Mouse (Mus musculus): ENCODE results near the gene A230050P20Rik. TPM values are rescaled to one million over a fixed set of nuclear protein-coding genes. Genes with fewer than 3 reads are reported as not detected.
"Not testable (repeated sequence)": the region's sequence is repeated elsewhere in the genome, so short reads cannot be mapped to it uniquely, and the experiment has no call there.

Gene A230050P20Rik
- 1 to 10 TPM; 1.7 TPM for total RNA-seq (2021)
- long read RNA-seq, experiment 1, partial matches to known transcripts, result 0 of 1 reads
- long read RNA-seq, experiment 1, other reads (novel, unspliced or antisense), result 1 of 1 reads
- long read RNA-seq, experiment 2, partial matches to known transcripts, result 0 of 1 reads
- long read RNA-seq, experiment 2, other reads (novel, unspliced or antisense), result 1 of 1 reads

- peak; percentile 25 to 35 for DNase-seq
- intact Hi-C loops (cut with DNase I), result no loop called here
Measured at GRCm38 (mm10) chr9:20868448-20869001, at the start of gene A230050P20Rik. A230050P20Rik (plus strand) TSS chr9:20868642.

- DNase-seq, result no peak
- intact Hi-C loops (cut with DNase I), result no loop called here
Measured at GRCm38 (mm10) chr9:20820001-20820400, 48.4 kb upstream of the A230050P20Rik start.

GRCm38 (mm10) chr9:20822821-20823220 is 45.6 kb upstream of the A230050P20Rik start:
- DNase-seq, result no peak
- intact Hi-C loops (cut with DNase I), result no loop called here

GRCm38 (mm10) chr9:20825781-20826180 is 42.7 kb upstream of the A230050P20Rik start:
- peak in 1 of 2 experiments; percentile 42 for DNase-seq
- intact Hi-C loops (cut with DNase I), result no loop called here

- intact Hi-C loops (cut with DNase I), result no loop called here
Measured at GRCm38 (mm10) chr9:20828127-20828526, 40.3 kb upstream of the A230050P20Rik start.

GRCm38 (mm10) chr9:20830901-20831643 is 37.4 kb upstream of the A230050P20Rik start:
- intact Hi-C loops (cut with DNase I), result loop anchor here (1.0 to 10.0 kb wide), 3 partner anchors 91 to 366 kb away; partner anchors contain the start of gene Zfp26
- peak; percentile 96 to 97 for DNase-seq

More at GRCm38 (mm10) chr9:20828127-20828526, 40.3 kb upstream of the A230050P20Rik start:
- DNase-seq, result no peak

GRCm38 (mm10) chr9:20834881-20835280 is 33.6 kb upstream of the A230050P20Rik start:
- no peak for DNase-seq
- intact Hi-C loops (cut with DNase I), result loop anchor here (10.0 kb wide), 2 partner anchors 170 to 370 kb away; partner anchors contain the start of gene Zfp26

GRCm38 (mm10) chr9:20835431-20835954 is 32.9 kb upstream of the A230050P20Rik start:
- not testable (repeated sequence) for DNase-seq
- intact Hi-C loops (cut with DNase I), result loop anchor here (10.0 kb wide), 2 partner anchors 171 to 371 kb away; partner anchors contain the start of gene Zfp26

- no peak for DNase-seq
- intact Hi-C loops (cut with DNase I), result loop anchor here (10.0 kb wide), 2 partner anchors 173 to 373 kb away; partner anchors contain the start of gene Zfp26
Measured at GRCm38 (mm10) chr9:20837184-20837947, 31.1 kb upstream of the A230050P20Rik start.

- intact Hi-C loops (cut with DNase I), result loop anchor here (10.0 kb wide), 2 partner anchors 174 to 374 kb away; partner anchors contain the start of gene Zfp26
- DNase-seq, result no peak
Measured at GRCm38 (mm10) chr9:20838931-20839330, 29.5 kb upstream of the A230050P20Rik start.

GRCm38 (mm10) chr9:20842211-20842610 is 26.2 kb upstream of the A230050P20Rik start:
- intact Hi-C loops (cut with DNase I), result no loop called here
- no peak for DNase-seq

GRCm38 (mm10) chr9:20842670-20843069 is 25.8 kb upstream of the A230050P20Rik start:
- DNase-seq, result no peak
- intact Hi-C loops (cut with DNase I), result no loop called here

- intact Hi-C loops (cut with DNase I), result no loop called here
- DNase-seq, result no peak
Measured at GRCm38 (mm10) chr9:20850179-20850578, 18.3 kb upstream of the A230050P20Rik start.

- DNase-seq, result no peak
- intact Hi-C loops (cut with DNase I), result no loop called here
Measured at GRCm38 (mm10) chr9:20857131-20857530, 11.3 kb upstream of the A230050P20Rik start.

- no peak for DNase-seq
- intact Hi-C loops (cut with DNase I), result no loop called here
Measured at GRCm38 (mm10) chr9:20859926-20860325, 8.5 kb upstream of the A230050P20Rik start.

GRCm38 (mm10) chr9:20861821-20862220 is 6.6 kb upstream of the A230050P20Rik start:
- intact Hi-C loops (cut with DNase I), result no loop called here

GRCm38 (mm10) chr9:20862225-20862624 is 6.2 kb upstream of the A230050P20Rik start:
- intact Hi-C loops (cut with DNase I), result no loop called here

More at GRCm38 (mm10) chr9:20861821-20862220, 6.6 kb upstream of the A230050P20Rik start:
- no peak for DNase-seq

GRCm38 (mm10) chr9:20866879-20867278 is 1.6 kb upstream of the A230050P20Rik start:
- no peak for DNase-seq
- intact Hi-C loops (cut with DNase I), result no loop called here

More at GRCm38 (mm10) chr9:20862225-20862624, 6.2 kb upstream of the A230050P20Rik start:
- DNase-seq, result no peak

- intact Hi-C loops (cut with DNase I), result no loop called here
- DNase-seq, result no peak
Measured at GRCm38 (mm10) chr9:20869246-20869645, 804 bp downstream of the A230050P20Rik start.
